Mouse (Mus musculus) megakaryocyte-erythroid progenitor cell, adult 5-6 weeks (primary cell): ENCODE results near the gene Ano1. TPM values are rescaled to one million over a fixed set of nuclear protein-coding genes. Genes with fewer than 3 reads are reported as not detected.

Source experiments
- ATAC-seq: replicated peaks from 2 replicates; pipeline ENCODE4 v1.8.0; 2016; ENCODE audit warnings: mild to moderate bottlenecking, inconsistent platforms; ENCODE audit not compliant: severe bottlenecking, poor library complexity, low FRiP score, low TSS enrichment
- total RNA-seq, 2 experiments: library from RNA; stranded (forward) in 1 of 2; stranded (reverse) in 1 of 2; fragments of 200-1000, 215-1000 nt in 1 of 2; fragments of >200 nt in 1 of 2; fragmentation: Nextera tagmentation in 1 of 2; gene quantifications; 2 replicates each; pipeline ENCODE4 v1.2.3; 2014 to 2017

Ano1 gene
- total RNA-seq, 2 experiments from 2014 or later = not detected

DNA sequence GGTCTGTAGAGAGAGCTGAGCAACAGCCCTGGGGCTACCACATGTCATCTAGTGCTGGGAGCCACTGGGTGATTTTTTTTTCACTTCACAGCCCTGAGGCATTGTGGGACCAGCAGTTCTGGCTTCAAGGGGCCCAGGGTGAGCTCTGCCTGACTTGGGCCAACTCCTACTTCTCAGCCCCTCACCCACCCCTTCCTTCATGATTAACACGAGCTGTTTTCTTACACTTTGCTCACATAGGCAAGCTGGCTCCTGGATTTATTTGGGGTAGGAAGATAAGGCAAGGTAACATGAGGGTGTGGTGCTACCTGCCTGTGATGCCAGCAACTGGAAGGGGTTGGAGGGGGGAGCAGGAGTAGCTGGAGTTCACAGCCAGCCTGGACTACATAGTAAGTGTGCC is 27.5 kb downstream of the Ano1 start:
- no peak for ATAC-seq

- no peak for ATAC-seq
These were observed 31.8 kb downstream of the Ano1 start for GRCm38 (mm10) chr7:144719956-144720355.

GRCm38 (mm10) chr7:144717736-144718135 is 34.0 kb downstream of the Ano1 start:
- ATAC-seq = no peak

- ATAC-seq = no peak
These were observed 53.9 kb downstream of the Ano1 start for GRCm38 (mm10) chr7:144697870-144698269.

DNA sequence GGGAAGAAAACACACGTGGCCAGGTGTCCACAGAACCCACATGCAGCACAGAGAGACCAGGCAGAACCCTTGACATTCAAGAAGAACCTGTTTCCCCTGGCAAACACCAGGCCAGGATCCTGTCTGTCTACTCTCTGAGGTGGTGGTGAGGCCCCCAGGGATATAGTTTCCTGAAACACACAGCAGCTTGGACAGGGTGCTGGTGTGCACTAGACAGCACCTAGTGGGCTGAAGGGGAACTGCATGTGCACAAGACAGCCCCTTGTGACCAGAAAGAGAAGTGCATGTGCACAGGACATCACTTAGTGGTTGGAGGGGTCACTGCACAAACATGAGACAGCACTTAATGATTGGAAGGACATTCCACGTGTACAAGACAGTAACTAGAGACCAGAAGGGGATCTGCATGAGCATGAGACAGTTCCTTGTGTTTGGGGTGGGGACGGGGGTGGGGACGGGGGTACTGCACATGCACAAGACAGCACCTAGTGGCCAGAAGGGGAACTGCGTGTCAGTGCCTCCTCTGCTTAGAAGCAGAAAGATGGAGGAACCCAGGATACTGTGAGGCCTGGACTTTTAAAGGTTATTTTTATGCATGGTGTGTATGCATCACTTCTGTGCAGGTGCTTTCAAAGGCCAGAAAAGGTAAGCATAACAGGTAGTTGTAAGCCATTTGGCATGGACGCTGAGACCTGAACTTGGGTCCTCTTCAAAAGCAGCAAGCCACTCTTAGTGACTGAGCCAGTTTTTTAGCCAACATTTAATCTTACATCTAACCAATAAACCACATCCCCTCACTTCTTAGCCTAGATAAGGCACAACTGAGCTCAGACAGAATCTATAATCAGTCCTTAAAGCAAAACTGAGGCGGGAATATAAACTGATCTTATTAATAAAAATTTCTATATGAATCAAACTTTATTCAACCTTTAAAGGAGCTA is 54.7 kb downstream of the Ano1 start:
- ATAC-seq = peak; percentile 93

DNA sequence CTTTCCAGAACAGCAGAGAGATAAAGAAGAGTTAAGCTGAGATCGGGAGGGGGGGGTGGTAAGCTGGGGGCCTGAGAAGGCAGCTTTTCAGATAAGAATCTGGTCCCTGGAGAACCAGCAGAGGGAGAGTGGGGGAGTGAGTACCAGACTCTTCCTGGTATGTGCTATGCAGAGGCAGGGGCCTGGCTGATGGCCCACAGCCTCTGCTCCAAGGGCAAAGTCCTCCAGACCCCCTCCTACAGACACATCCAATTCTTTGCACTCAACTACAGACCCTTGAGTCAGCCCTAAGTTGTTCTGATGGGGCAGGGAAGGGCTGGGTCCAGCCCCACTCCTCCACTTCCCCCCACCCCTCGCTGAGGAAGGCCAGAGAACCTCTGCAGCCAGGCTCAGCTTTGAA is 61.9 kb downstream of the Ano1 start:
- ATAC-seq = no peak

DNA sequence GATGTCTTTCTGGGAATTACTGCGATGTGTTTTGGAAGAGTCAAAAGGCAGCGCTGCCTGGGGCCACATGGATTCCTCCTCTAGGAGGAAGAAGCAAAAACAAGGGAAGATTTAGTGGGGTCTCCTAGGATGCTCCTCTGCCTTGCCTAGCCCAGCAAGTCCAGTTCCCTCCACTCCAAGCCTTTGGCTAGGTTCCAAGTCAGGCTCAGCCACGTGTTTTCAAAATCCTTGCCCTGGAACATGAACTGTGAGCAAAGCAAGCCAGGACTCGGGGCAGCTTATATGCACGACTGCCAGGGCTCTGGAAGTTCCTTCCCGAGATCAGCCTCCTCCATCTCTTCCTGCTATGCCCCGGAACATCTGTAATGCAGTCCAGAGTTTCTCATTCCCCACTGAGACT is 62.6 kb downstream of the Ano1 start:
- no peak for ATAC-seq

DNA sequence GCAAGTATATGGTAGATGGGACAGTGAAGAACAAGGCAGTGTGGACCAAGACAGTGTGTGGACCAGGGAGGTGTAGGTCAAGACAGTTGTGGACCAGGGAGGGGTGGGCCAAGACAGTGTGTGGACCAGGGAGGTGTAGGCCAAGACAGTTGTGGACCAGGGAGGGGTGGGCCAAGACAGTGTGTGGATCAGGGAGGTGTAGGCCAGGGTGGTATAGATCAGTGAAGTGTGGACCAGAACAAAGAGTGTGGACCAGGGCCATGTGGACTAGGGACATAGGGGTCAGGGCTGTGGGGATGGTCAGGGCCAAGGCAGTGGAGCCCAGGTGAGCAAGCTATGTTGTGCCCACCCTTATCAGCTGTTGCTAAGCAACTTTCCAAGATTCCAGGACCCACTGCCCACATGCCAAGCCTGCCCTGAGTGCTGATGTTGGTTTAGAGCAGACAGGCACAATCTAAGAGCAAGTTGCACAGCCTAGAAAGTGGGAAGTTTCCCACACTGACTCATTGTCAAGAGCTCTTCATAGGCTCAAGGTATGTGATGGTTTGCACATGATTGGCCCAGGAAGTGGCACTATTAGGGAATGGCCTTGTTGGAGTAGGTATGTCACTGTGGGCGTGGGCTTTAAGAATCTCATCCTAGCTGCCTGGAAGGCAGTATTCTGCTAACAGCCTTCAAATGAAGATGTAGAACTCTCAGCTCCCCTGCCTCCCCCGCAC is 64.0 kb downstream of the Ano1 start:
- ATAC-seq = no peak

GRCm38 (mm10) chr7:144684947-144685346 is 66.8 kb downstream of the Ano1 start:
- no peak for ATAC-seq

- ATAC-seq = no peak
These were observed 67.3 kb downstream of the Ano1 start for GRCm38 (mm10) chr7:144684467-144684866.

- no peak for ATAC-seq
These were observed 71.7 kb downstream of the Ano1 start for GRCm38 (mm10) chr7:144680096-144680495.

DNA sequence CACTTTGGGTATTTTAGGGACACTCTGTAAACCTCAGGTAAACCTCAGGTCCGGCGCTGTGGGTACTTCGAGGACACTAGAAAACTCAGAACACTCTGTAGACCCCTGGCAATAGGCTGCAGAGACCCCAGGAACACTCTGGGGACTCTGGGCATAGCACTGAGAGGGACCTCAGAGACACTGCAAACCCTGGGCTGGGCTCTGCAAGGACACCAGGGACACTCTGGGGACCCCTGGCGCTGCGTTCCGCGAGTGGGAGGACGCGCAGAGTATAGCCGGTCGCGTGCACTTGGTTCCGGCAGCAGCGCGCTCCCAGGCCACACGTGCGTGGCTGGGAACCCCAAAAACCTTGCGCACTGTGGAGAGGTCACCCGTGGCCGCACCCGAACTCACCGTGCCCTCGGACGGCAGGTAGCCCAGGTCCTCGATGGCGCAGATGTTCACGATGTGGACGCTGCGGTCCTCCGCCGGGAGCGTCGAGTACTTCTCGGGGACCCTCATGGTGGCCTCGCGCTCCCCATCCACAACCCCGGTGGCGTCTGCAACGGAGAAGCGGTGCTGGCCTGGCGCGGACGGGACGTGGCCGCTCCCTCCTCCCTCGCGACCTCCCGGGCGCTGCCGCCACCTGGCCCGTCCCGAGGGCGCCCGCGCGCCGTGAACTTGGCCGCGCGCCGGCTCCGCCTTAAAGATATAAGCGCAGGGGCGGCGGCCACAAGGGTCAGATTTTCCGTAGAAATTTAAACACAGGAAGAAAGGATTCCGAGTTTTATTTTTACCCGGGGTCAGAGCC is 73.3 kb downstream of the Ano1 start:
- no peak for ATAC-seq

- ATAC-seq = 0 out of 2 replicates have a peak, but pooled peaks have one; percentile 11
These were observed 74.3 kb downstream of the Ano1 start for GRCm38 (mm10) chr7:144677341-144678086.

DNA sequence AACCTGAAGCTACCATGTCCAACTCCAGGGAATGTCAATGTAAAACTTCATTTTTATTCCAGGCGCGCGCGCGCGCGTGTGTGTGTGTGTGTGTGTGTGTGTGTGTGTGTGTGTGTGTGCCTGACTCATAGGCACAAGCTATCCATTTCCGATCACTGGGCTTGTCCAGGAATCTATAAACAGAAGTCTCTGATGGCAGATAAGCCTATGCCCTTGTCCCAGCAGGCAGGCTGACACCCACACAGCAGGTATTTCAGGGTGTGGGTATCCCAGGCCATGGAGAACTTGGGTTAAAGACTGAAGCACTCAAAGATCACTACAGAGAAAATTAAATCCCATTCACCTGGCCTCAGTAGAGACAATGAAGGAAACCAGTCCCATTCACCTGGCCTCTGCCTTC is 76.1 kb downstream of the Ano1 start:
- no peak for ATAC-seq

GRCm38 (mm10) chr7:144669895-144670294 is 81.9 kb downstream of the Ano1 start:
- no peak for ATAC-seq

DNA sequence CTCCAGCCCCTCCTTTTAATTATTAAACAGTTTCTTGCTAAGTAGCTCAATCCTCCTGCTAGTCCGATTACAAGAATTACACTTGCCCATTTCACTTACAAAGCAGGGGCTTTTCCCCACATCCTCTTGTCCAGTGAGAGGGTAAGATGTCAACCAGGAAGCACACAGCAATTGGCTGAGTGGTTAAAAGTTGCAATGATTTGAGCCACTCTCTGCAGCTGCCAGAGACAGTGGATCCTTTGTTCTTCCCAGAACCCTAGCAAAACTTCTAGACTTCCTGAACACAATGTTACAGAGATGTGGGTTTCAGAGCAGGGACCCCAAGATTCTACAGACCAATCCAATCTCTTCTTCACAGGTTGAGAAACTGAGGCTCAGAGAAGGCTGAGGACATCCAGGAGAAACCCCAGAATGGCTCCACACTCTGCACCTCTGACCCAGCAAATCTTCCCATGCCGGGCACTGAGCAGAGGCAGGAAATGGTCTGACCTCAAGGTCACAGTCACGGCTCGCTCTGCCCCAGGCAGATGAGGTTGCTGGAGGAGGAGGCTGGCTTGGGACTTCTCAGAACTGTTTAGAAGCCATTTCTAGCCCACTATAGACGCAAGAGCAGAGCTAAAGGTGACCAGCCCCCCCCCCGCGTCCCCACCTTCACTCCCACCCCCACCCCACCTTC is 83.0 kb downstream of the Ano1 start:
- ATAC-seq = no peak

DNA sequence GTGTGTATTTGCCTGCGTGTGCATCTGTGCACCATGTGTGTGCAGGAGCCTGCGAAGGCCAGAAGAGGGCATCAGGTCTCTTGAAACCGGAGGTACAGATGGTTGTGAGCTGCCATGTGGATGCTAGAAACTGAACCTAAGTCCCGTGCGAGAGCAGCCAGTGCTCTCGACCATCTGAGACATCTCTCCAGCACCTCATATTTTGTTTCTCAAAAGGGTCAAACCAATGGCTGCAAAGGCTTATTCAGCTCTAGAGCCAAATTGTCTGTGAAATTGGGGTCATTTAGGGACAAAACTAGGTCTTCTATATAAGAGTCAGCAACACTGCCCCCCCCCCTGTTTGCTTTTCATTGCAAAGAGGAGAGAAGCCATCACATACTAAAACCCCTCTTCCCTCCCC is 84.7 kb downstream of the Ano1 start:
- no peak for ATAC-seq

DNA sequence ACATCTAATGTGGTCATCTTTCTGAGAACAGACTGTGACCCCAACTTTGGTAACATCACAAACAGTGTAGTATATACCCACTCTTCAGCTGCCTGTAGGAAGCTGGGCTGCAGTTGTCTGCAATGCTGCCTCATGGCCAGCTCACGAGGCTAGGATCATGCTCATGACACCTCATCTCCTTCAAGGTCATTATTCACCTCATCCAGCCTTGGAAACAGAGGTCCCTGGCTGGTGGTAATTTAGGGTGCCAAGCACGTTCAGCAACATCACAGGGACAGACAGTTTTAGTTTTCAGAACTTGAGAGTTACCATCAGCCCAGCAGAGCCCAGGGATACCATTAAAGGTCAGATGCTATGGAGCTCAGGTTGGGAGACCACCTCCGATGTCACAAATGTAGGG is 86.2 kb downstream of the Ano1 start:
- no peak for ATAC-seq

- no peak for ATAC-seq
These were observed 88.2 kb downstream of the Ano1 start for GRCm38 (mm10) chr7:144663566-144663965.
